Mouse (Mus musculus): ENCODE results near the gene Baiap2l2.
A peak's percentile ranks its signal among the peaks of the same experiment; 100 is the strongest.

Gene Baiap2l2

GRCm38 (mm10) chr15:79299563-79300155 is 14.3 kb upstream of the Baiap2l2 start:
- DNase-seq (ENCODE audit: low read depth, low spot score), result no peak

GRCm38 (mm10) chr15:79298553-79298952 is 13.2 kb upstream of the Baiap2l2 start:
- no peak for DNase-seq (ENCODE audit: low read depth, low spot score)

GRCm38 (mm10) chr15:79292779-79293178 is 7.4 kb upstream of the Baiap2l2 start:
- DNase-seq (ENCODE audit: low read depth, low spot score), result no peak

- DNase-seq (ENCODE audit: low read depth, low spot score), result no peak
Observed at GRCm38 (mm10) chr15:79290340-79290739, 5.0 kb upstream of the Baiap2l2 start.

DNA sequence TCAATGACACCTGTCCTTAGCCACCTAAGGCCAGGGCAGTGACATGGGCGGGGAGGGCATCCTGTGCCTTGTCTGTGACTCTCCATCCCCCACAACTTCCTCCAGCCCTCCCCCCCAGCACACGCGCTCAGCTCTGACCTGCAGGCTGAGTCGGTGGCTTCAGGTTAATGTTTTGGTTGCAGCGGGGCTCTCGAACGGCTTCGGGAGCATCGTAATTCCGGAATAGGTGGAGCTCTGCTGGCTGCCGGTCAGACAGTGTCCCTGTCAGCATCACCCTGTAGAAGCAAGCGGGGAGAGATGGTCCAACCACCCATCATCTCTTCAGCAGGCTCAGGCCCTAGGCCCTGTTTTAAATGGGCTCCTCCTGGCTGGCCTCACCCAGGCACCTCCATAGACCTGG is 4.1 kb upstream of the Baiap2l2 start:
- no peak for DNase-seq (ENCODE audit: low read depth, low spot score)

- no peak for DNase-seq (ENCODE audit: low read depth, low spot score)
Observed at GRCm38 (mm10) chr15:79288387-79288786, 3.0 kb upstream of the Baiap2l2 start.

- DNase-seq (ENCODE audit: low read depth, low spot score), result no peak
Observed at GRCm38 (mm10) chr15:79287091-79287490, 1.8 kb upstream of the Baiap2l2 start.

DNA sequence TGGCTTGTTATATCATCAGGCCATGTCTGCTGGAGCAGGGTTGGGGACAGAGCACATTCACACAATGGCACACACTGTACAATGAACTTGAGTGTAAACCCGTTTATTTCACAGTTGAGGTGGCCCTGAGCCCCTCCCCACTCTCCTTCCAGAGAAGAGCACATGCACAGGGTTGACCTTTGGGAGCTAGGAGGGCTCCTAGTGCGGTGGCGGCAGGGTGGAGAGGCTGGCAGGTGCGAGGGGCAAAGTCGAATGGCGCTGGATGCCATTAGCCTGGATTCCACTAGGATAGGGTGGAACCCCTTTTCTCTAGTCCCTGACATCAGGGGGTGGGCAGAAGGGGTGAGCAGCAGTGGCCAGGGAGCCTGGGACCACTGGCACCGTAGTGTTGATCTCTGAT is 804 bp upstream of the Baiap2l2 start:
- DNase-seq (ENCODE audit: low read depth, low spot score), result no peak

- no peak for DNase-seq (ENCODE audit: low read depth, low spot score)
Observed at GRCm38 (mm10) chr15:79283371-79283770, 2.0 kb downstream of the Baiap2l2 start.

GRCm38 (mm10) chr15:79282434-79282833 is 2.9 kb downstream of the Baiap2l2 start:
- no peak for DNase-seq (ENCODE audit: low read depth, low spot score)

- DNase-seq (ENCODE audit: low read depth, low spot score), result no peak
Observed at GRCm38 (mm10) chr15:79281389-79281788, 3.9 kb downstream of the Baiap2l2 start.

DNA sequence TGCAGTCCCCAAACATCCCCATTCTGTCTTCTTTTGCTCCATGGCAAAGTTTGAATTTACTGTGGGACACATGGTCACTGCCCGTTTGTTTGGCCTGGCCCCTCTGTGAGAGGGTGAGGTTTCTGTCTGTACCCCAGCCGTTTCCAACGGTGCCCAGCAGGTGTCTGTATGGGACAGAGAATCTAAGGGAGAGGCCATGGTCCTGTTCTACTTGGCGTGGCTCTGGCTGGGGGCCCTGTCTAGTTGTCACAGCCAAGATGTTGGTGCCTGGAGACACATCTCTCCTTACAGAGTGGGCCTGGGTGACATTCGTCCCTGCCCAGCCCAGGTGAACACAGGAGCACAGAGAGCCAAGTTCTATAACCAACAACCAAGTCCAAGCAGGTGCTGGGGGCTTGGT is 4.5 kb downstream of the Baiap2l2 start:
- DNase-seq (ENCODE audit: low read depth, low spot score), result peak; percentile 29

DNA sequence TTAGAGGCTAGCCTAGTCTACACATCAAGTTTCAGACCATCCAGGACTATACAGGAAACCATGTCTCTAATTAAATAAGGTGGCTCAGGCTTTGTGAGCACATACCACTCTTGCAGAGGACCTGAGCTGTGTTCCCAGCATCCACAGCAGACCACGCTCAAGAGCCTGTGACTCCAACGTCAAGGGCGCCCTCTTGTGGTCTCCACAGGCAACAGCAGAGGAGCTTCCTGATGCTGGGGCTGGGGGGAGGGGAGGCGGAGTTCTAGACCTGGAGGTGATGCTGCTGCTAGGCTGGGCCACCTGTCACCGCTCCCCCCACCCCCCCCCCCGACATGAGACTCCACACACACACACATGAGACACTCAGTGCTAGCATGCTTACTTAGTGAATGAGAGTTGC is 5.1 kb downstream of the Baiap2l2 start:
- DNase-seq (ENCODE audit: low read depth, low spot score), result no peak

- DNase-seq (ENCODE audit: low read depth, low spot score), result no peak
Observed at GRCm38 (mm10) chr15:79277728-79278127, 7.6 kb downstream of the Baiap2l2 start.

DNA sequence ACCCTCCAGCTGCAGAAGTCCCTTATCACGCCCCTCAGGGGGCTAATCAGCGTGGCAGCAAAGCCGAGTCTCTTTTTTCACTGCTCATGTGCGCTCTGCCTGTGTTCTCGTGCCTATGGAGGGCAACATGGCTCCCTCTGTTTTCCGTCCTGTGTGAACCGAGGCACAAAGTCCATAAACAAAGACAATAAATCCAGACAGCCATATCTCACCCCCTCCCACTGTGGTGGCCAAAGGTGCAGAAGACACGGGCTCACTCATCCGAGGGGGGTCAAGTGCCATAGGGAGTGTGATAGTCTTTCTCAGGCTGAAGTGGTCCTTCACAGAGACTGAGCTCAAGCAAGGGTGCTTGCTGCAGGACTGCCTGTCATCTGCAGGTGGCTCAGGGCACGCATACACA is 12.3 kb downstream of the Baiap2l2 start:
- no peak for DNase-seq (ENCODE audit: low read depth, low spot score)

GRCm38 (mm10) chr15:79271124-79271746 is 14.1 kb downstream of the Baiap2l2 start:
- no peak for DNase-seq (ENCODE audit: low read depth, low spot score)

GRCm38 (mm10) chr15:79270317-79271123 is 14.8 kb downstream of the Baiap2l2 start:
- DNase-seq (ENCODE audit: low read depth, low spot score), result peak; percentile 70

GRCm38 (mm10) chr15:79268521-79268920 is 16.8 kb downstream of the Baiap2l2 start:
- DNase-seq (ENCODE audit: low read depth, low spot score), result no peak

DNA sequence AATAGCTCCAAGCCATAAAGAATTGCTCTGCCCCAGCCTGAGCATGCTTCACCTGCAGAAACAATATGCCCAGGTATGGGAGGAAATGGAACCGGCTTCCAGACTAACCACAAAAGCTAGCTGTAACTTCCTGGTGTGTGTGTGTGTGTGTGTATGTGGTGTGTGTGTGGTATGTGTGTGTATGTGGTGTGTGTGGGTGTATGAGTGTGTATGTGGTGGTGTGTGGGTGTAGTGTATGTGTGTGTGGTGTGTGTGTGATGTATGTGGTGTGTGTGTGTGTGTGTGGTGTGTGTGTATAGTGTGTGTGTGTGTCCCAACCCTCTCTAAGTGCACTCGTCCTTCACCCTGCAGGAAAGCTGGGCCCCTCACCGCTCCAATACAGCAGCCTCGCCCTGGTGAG is 20.0 kb downstream of the Baiap2l2 start:
- no peak for DNase-seq (ENCODE audit: low read depth, low spot score)

DNA sequence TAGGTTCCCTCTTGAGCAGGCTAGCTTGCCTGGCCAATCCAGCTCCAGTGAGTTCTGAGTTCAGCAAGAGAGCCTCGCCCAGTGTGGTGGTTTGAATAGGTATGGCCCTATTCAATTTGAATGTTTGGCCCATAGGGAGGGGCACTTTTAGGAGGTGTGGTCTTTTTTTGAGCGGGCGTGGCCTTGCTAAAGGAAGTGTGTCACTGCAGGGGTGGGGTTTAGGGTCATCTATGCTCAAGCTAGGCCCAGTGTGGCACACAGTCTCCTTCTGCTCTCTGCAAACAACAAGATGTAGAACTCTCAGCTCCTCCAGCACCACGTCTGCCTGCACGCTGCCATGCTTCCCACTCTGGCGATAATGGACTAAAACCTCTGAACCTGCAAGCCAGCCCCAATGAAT is 21.6 kb downstream of the Baiap2l2 start:
- DNase-seq (ENCODE audit: low read depth, low spot score), result no peak

GRCm38 (mm10) chr15:79262786-79263309 is 22.5 kb downstream of the Baiap2l2 start:
- no peak for DNase-seq (ENCODE audit: low read depth, low spot score)

GRCm38 (mm10) chr15:79262375-79262774 is 23.0 kb downstream of the Baiap2l2 start:
- DNase-seq (ENCODE audit: low read depth, low spot score), result no peak

- no peak for DNase-seq (ENCODE audit: low read depth, low spot score)
Observed at GRCm38 (mm10) chr15:79261757-79262156, 23.6 kb downstream of the Baiap2l2 start.

All from skeletal muscle tissue, adult 2 months (tissue).